Mouse (Mus musculus) spleen, adult 2 months (tissue): Measurements from ENCODE around the gene Cpd. TPM values are rescaled to one million over a fixed set of nuclear protein-coding genes. Genes with fewer than 3 reads are reported as not detected.

Source experiments
- DNase-seq, 2 experiments: peaks; one replicate each; pipeline versions ENCODE4 v3.0.0 to v3.0.0-alpha.2; 2012 to 2021; ENCODE audit warnings: low spot score in 2 of 2, low read depth in 1 of 2
- H3K27ac ChIP-seq: fragments of 200-500 bp; 2 replicates; pipeline ENCODE4 v1.5.1; 2012; ENCODE audit warnings: low read length, inconsistent platforms; ENCODE audit not compliant: insufficient read depth
- H3K27me3 ChIP-seq: fragments of 200-500 bp; 2 replicates; pipeline ENCODE4 v1.6.1; 2012; ENCODE audit warnings: mild to moderate bottlenecking, moderate library complexity, low read length, inconsistent platforms; ENCODE audit not compliant: control insufficient read depth, insufficient read depth
- H3K36me3 ChIP-seq: fragments of 200-500 bp; 2 replicates; pipeline ENCODE4 v1.6.1; 2012; ENCODE audit warnings: mild to moderate bottlenecking, low read length, inconsistent platforms; ENCODE audit not compliant: control insufficient read depth, insufficient read depth
- H3K4me1 ChIP-seq: fragments of 200-500 bp; 2 replicates; pipeline ENCODE4 v1.6.1; 2011; ENCODE audit warnings: inconsistent platforms; ENCODE audit not compliant: control insufficient read depth, insufficient read depth, insufficient read length
- H3K4me3 ChIP-seq: fragments of 200-500 bp; 2 replicates; pipeline ENCODE4 v1.5.1; 2011; ENCODE audit warnings: mild to moderate bottlenecking, inconsistent platforms; ENCODE audit not compliant: insufficient read depth, insufficient read length; ENCODE audit errors: extremely low read depth
- CTCF ChIP-seq: fragments of 200-500 bp; IDR thresholded peaks from 2 replicates; pipeline ENCODE4 v1.5.1; 2011; ENCODE audit warnings: mild to moderate bottlenecking, inconsistent platforms; ENCODE audit not compliant: insufficient read depth, insufficient read length, insufficient replicate concordance; ENCODE audit errors: extremely low read depth
- POLR2A ChIP-seq: fragments of 200-500 bp; IDR thresholded peaks from 2 replicates; pipeline ENCODE4 v1.6.1; 2011; ENCODE audit warnings: low read depth, low read length, inconsistent platforms
- WGBS: fragments of 180-500 bp; shearing (Covaris S2); methylation state at CpG from one replicate; pipeline ENCODE4 v1.1.7; 2018; 5-methylcytosine and 5-hydroxymethylcytosine counted together
- polyA plus RNA-seq: library from polyadenylated mRNA; depleted of rRNA; stranded (reverse); fragments of >200 nt; gene quantifications from 2 replicates; pipeline ENCODE4 v1.2.3, GENCODE M21; 2012

Cpd gene
- polyA plus RNA-seq, 1 experiment = 3.4 TPM

GRCm38 (mm10) chr11:76763741-76764122 is 83.1 kb downstream of the Cpd start:
- H3K4me3 ChIP-seq = no peak overlapping the region
- 12% methylated on average over 4 of the region's 4 CpGs for WGBS
- H3K4me1 ChIP-seq = no peaks in the 10 kb centered on the region

GRCm38 (mm10) chr11:76763053-76763740 is 83.6 kb downstream of the Cpd start, which contains the start of gene Gosr1:
Gene Gosr1, minus strand, starts transcription at chr11:76763579.
- peak within 1 kb of the TSS; percentile 87 for H3K4me3 ChIP-seq
- H3K4me1 ChIP-seq = no peaks in the 10 kb centered on the region
- TF ChIP-seq POLR2A (peak; percentile 53), CTCF (peak; percentile 80; the same call in 1 of the 2 replicates)
- H3K36me3 ChIP-seq = peaks cover 5% of the 10 kb centered on the region
- peak within 1 kb of the TSS; percentile 69 for H3K27ac ChIP-seq
- peak; percentile 85 to 94 for DNase-seq
- H3K27me3 ChIP-seq = no peaks in the 10 kb centered on the region
- WGBS = under 1% methylated on average over 28 of the region's 28 CpGs

More at GRCm38 (mm10) chr11:76763741-76764122, 83.1 kb downstream of the Cpd start:
- Histone ChIP-seq H3K27me3 (no peaks in the 10 kb centered on the region), H3K36me3 (peaks cover 5% of the 10 kb centered on the region), H3K27ac (no peak overlapping the region)
- TF ChIP-seq POLR2A = no peak
- TF ChIP-seq CTCF = no peak
- no peak for DNase-seq

GRCm38 (mm10) chr11:76752276-76752675 is 94.5 kb downstream of the Cpd start:
- no peak for DNase-seq
- Histone ChIP-seq H3K27ac (no peak overlapping the region), H3K4me1 (no peaks in the 10 kb centered on the region), H3K27me3 (no peaks in the 10 kb centered on the region), H3K4me3 (no peak overlapping the region), H3K36me3 (peaks cover 34% of the 10 kb centered on the region)
- no peak for TF ChIP-seq CTCF
- TF ChIP-seq POLR2A = no peak
- WGBS = 98% methylated on average over 3 of the region's 3 CpGs

GRCm38 (mm10) chr11:76748819-76749218 is 98.0 kb downstream of the Cpd start:
- WGBS = 91% methylated on average over 9 of the region's 9 CpGs

GRCm38 (mm10) chr11:76745921-76746320 is 100.9 kb downstream of the Cpd start:
- H3K4me3 ChIP-seq = no peak overlapping the region
- H3K27me3 ChIP-seq = no peaks in the 10 kb centered on the region
- TF ChIP-seq CTCF (no peak), POLR2A (no peak)
- H3K36me3 ChIP-seq = peaks cover 26% of the 10 kb centered on the region
- H3K27ac ChIP-seq = no peak overlapping the region
- no peak for DNase-seq
- no peaks in the 10 kb centered on the region for H3K4me1 ChIP-seq
- 92% methylated on average over 1 of the region's 1 CpGs for WGBS

More at GRCm38 (mm10) chr11:76748819-76749218, 98.0 kb downstream of the Cpd start:
- Histone ChIP-seq H3K27me3 (no peaks in the 10 kb centered on the region), H3K4me1 (no peaks in the 10 kb centered on the region), H3K27ac (no peak overlapping the region), H3K36me3 (peaks cover 35% of the 10 kb centered on the region), H3K4me3 (no peak overlapping the region)
- TF ChIP-seq CTCF = no peak
- TF ChIP-seq POLR2A = no peak
- no peak for DNase-seq

GRCm38 (mm10) chr11:76744550-76744949 is 102.3 kb downstream of the Cpd start:
- no peaks in the 10 kb centered on the region for H3K27me3 ChIP-seq
- peaks cover 23% of the 10 kb centered on the region for H3K36me3 ChIP-seq
- no peak overlapping the region for H3K4me3 ChIP-seq
- H3K27ac ChIP-seq = no peak overlapping the region
- WGBS = 86% methylated on average over 7 of the region's 7 CpGs
- H3K4me1 ChIP-seq = no peaks in the 10 kb centered on the region
- no peak for TF ChIP-seq CTCF
- no peak for TF ChIP-seq POLR2A
- DNase-seq = no peak

GRCm38 (mm10) chr11:76742511-76742910 is 104.3 kb downstream of the Cpd start:
- WGBS = 96% methylated on average over 7 of the region's 7 CpGs
- H3K4me1 ChIP-seq = no peaks in the 10 kb centered on the region
- H3K27me3 ChIP-seq = no peaks in the 10 kb centered on the region
- TF ChIP-seq POLR2A = no peak
- no peak for TF ChIP-seq CTCF
- peaks cover 11% of the 10 kb centered on the region for H3K36me3 ChIP-seq
- no peak for DNase-seq
- H3K27ac ChIP-seq = no peak overlapping the region
- no peak overlapping the region for H3K4me3 ChIP-seq

GRCm38 (mm10) chr11:76739125-76739524 is 107.7 kb downstream of the Cpd start:
- TF ChIP-seq CTCF (0 out of 2 replicates have a peak, but pooled peaks have one; percentile 24), POLR2A (no peak)
- Histone ChIP-seq H3K4me3 (no peak overlapping the region), H3K27me3 (no peaks in the 10 kb centered on the region), H3K4me1 (peaks cover 13% of the 10 kb centered on the region; the same call in 1 of the 2 replicates), H3K36me3 (peaks cover 8% of the 10 kb centered on the region), H3K27ac (no peak overlapping the region)
- DNase-seq = peak; percentile 17 to 26
- WGBS = 77% methylated on average over 6 of the region's 6 CpGs
